Mouse (Mus musculus) heart, adult 11 months (tissue): ENCODE measurements at regions not wholly inside any gene's neighbourhood (a gene's known extent, or its start where the extent isn't known, plus 50 kb on each side); places are given as distances from the start of the nearest gene placed in this dataset.

Source experiments
- DNase-seq: peaks from one replicate; pipeline ENCODE4 v3.0.0; 2022

- no peak for DNase-seq
These were observed 157.2 kb upstream of the Ghitm start for GRCm38 (mm10) chr14:37292084-37292860.

DNA sequence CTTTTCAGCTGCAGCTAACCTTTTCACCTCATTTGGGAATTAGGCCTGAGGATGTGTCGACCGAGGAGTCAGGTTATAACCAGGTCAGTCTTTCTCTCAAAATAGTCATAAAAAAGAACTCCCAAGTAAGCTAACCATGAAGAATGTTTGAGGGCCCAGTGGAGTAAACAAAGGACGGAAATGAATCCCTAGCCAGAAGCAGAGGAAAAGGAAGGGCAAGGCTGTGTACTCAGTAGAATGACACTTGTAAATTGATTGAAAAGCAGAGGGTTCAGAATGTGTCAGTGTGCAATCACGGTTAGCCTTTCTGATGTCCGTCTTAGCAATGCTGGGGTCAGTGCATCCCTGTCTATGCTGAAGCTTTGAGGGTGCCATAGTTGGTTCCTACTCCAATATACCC, 149.3 kb upstream of the Ghitm start:
- peak; percentile 90 for DNase-seq

DNA sequence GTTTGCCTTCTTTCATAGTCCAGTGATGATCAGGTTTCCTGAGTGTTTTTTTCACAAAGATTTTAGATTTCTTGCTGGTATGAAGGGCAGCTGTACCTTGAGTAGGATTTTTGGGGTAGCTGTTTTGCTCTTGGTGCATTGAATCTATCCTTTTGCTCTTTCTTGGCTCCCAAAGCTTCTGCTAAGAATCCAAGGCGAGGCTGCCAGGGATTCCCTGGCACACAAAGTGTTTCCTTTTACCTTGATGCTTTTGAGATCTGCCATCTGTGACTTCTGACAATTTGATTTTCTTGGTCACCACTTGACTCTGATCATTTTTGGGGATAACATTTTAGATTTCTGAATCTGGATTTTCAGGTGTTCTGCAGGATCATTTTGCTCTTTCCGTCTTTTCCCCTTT, 144.3 kb upstream of the Ghitm start:
- DNase-seq: no peak

DNA sequence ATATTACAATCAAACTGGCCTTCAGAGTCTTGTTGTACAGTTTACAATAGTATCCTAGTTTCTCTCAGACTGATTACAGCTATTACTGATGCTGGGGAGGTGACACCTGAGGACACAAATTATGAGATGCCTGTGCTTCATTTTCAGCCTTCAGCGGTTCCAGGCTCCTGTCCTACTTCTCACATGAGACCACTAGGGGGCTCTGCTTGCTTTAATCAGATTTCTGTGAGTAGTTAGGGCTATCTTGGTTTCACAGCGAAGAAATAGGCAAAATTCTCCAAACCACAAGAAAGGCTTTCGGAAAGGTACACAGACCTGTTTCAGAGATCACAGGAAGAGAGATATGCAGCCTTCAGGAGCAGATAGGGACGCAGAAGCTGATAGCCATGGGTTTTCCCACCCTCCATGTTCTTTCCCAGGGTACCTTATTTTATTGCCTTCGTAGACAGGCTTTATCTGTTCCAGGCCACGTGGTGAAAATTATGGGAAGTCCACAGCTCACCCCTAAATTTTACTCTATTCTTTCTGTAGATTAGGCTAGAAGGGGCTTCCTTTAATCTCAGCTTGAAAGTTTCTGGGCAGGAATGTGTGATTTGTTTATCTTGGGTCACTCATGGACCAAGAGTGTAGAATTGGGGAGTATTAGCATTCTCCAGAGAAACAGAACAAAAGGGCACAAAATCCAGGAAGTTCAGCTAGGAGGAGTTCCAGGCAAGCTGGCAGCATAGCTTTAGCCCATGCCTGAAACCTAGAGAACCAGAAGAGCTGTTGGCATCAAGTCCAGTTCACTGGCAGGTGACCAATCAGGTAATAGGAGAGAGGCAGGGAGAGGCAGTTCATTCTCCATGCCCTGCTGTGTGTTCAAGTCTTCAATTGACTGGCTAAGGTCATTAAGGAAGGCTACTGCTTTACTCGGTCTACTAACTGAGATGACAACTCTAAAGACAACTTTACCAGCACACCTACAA, 141.9 kb upstream of the Ghitm start:
- DNase-seq: no peak

DNA sequence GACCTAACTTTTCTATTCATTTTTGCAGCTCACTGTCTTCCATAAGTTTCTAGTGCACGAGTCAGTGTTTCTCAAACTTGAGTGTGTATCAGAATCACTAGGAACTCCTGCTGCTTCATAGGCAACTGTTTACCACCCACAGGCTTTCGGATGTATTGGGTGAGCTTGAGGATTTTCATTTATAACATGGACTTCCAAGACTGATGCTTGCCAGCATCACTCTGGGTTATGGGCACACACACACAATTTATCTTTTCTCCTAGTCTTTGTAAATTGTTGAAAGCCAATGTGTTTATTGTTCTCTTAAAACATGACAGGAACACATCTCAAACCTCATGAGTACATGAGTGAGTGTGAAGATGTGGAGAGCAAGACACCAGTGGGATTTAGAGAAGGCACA, 137.0 kb upstream of the Ghitm start:
- DNase-seq: no peak

- no peak for DNase-seq
These were observed 136.2 kb upstream of the Ghitm start for GRCm38 (mm10) chr14:37271015-37271933.

DNA sequence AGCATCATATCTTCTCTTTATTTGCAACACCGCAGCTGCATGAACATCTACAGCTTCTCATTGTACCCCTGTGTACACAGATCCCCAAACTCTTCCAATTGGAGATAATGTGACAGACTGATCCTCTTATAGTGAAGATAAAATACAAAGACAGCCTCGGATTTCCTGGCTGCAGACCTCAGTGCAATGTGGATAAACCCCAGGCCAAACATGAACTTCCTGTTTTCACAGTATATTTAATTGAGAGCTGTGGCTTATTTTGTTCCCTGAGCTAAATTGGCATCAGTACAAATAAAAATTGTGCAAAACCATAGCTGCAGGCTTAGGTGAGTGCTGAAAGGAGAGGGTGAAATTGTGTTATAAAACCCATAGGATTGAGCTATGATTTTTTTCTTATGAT, 134.8 kb upstream of the Ghitm start:
- no peak for DNase-seq

GRCm38 (mm10) chr14:37238632-37239032, 103.6 kb upstream of the Ghitm start:
- peak; percentile 94 for DNase-seq

DNA sequence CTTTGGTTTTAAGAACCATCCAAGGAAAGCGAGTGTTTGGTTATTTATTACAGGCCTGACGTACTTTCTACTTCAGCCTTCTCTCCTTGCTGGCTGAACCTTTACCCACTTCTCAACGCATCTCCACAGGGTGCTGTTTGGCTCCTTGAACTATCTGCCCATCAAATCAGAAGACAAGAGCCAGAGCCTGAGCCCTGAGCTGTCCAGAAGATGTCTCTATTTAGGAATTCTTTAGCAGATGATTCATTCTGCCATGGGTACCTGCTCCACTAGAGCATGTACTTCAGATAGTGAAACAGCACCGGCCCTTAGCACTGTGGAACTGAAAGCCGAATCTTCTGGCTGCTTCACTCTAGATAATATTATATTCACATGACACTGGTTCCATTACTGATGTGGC, 102.1 kb upstream of the Ghitm start:
- DNase-seq: no peak

DNA sequence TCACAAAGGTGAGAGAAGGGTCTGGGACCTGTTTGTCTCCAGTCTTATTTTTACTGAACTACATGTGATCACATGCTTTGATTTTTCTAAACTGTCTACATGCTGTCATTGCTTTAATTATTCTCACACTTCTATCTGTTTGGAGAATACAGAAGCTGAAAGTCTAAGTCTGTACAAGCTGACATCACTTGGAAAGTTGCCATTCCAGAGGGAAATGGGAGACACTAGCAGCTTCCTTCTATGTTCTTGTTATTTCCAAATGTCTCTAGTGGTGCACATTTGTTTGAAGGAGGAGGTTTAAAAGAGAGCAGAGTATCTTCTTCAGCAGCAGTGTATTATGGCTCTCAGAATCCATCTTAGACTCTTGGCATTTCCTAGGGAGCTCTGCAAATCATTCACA, 73.2 kb upstream of the Ghitm start:
- DNase-seq: no peak

- no peak for DNase-seq
These were observed 54.7 kb upstream of the Ghitm start for GRCm38 (mm10) chr14:37189795-37190194.
